Mouse (Mus musculus) embryo, embryonic 11 days (tissue): ENCODE results near the gene Olfr259.

ENCODE experiments used
- DNase-seq: peaks from one replicate; pipeline ENCODE4 v3.0.0-alpha.2; 2015

Olfr259 gene

DNA sequence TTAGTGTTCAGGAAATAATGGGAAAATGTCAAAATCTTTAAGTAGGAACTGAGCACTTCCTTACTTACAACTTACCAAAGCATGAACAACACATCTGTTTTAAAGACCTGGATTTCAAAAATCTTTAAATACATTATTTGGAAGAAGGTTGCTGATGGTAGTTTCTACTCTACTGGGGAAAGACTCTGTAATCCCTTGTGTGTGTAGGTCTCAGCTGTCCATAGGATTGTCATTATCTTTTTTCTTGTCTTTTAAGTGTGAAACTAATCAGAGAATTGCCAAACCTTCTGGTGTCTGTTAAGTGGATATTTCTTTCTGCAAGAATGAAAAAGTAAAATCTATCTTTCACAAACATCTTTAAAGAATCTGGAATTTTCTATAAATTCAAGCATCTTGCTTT, at the start of gene Olfr259:
Gene Olfr259 (minus strand): TSS at position 101 of the 400 bp plus-strand sequence.
- DNase-seq, result no peak

DNA sequence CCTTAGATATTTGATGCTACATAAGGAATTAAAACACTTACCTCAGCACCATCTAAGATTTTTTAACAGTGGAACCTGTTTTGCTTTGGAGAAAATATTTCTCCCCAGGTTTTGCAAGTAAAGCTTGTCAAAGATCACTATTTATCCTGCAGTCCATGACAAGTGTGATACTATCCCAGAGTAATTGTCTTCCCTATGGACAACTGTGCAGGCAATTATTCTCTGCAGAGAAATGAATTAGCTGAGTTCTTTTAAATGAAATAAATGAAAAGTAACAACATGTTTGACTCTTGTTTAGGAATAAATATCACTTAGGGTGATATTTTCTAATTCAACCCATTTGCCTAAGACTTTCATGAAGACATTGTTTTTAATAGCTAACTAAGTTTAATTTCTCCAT, 38.2 kb upstream of the Olfr259 start, which contains the start of gene Olfr1111:
Gene Olfr1111 (minus strand): TSS at position 101 of the 400 bp plus-strand sequence.
- no peak for DNase-seq

DNA sequence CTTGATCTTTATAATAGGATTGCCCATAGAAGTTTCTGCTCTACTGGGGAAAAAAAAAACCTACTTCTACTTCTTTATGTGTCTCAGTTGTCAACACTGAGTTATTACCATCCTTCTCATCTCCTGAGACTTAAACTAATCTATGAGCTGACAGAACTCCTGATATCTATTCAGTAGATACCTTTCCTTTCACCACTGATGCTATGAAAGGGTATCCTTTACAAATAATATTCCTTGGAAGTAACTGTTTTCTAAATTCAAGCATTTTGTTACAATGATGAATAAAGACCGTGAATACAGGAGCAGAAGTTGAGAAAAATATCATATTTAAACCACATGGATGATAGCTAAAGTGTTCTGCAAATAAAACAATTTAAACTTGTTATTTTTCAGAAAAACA, 25.8 kb upstream of the Olfr259 start, which contains the start of gene Olfr1110:
Gene Olfr1110 (minus strand): TSS at position 101 of the 400 bp plus-strand sequence.
- no peak for DNase-seq

DNA sequence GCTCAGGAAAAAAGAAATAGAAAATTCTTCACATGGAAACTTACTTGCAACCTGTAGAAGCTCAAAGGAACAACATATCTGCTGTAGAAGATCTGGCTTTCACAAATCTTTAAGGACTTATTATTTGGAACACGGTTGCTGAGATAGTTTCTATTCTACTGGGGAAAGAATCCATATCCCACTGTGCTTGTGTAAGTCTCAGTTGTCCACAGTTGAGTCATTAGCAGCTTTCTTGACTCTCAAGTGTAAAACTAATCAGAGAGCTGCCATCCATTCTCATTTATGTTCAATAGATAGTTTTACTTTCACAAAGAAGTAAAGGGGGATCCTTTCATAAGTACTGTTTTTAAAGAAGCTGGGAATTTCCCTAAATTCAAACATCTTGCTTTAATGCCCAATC, 18.5 kb downstream of the Olfr259 start, which contains the start of gene Olfr1109:
Gene Olfr1109 (minus strand): TSS at position 101 of the 400 bp plus-strand sequence.
- no peak for DNase-seq

DNA sequence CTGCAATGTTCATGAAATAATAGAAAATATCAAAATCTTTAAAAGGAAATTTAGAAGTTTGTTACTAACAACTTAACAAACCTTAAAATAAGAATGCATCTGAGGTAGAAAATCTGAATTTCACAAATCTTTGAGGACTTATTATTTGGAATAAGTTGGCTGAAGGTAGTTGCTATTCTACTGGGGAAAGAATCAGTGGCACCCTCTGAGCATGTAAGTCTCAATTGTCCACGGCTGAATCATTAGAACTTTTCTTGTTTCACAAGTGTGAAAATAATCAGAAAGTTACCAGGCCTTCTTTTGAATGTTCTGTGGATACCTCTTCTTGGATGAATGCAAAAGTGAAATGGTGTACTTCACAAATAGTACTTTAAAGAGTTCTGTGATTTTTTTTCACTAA, 38.6 kb downstream of the Olfr259 start, which contains the start of gene Olfr1107:
Gene Olfr1107 (minus strand): TSS at position 101 of the 400 bp plus-strand sequence.
- DNase-seq, result no peak
